Mouse (Mus musculus): ENCODE measurements around the gene Ccdc117.
"Not testable (repeated sequence)": the region's sequence is repeated elsewhere in the genome, so short reads cannot be mapped to it uniquely, and the experiment has no call there.

The Ccdc117 gene

GRCm38 (mm10) chr11:5530172-5530571 is 11.8 kb downstream of the Ccdc117 start:
- no peak for DNase-seq

- DNase-seq: no peak
Observed at GRCm38 (mm10) chr11:5528841-5529240, 13.1 kb downstream of the Ccdc117 start.

- no peak for DNase-seq
Observed at GRCm38 (mm10) chr11:5527865-5528523, 14.0 kb downstream of the Ccdc117 start.

GRCm38 (mm10) chr11:5526573-5527439 is 15.2 kb downstream of the Ccdc117 start:
- DNase-seq: no peak

GRCm38 (mm10) chr11:5525418-5525817 is 16.6 kb downstream of the Ccdc117 start:
- DNase-seq: no peak

- no peak for DNase-seq
Observed at GRCm38 (mm10) chr11:5522798-5523415, 19.1 kb downstream of the Ccdc117 start.

- peak; percentile 79 for DNase-seq
Observed at GRCm38 (mm10) chr11:5521516-5522291, 20.3 kb downstream of the Ccdc117 start.

GRCm38 (mm10) chr11:5521266-5521515 is 20.8 kb downstream of the Ccdc117 start:
- no peak for DNase-seq

- peak; percentile 98 for DNase-seq
Observed at GRCm38 (mm10) chr11:5520412-5521265, 21.3 kb downstream of the Ccdc117 start, which contains the start of gene Xbp1. TSS of gene Xbp1 (plus strand) at chr11:5520659.

- no peak for DNase-seq
Observed at GRCm38 (mm10) chr11:5519681-5520080, 22.3 kb downstream of the Ccdc117 start.

GRCm38 (mm10) chr11:5517346-5517745 is 24.6 kb downstream of the Ccdc117 start:
- no peak for DNase-seq

- DNase-seq: no peak
Observed at GRCm38 (mm10) chr11:5516617-5517016, 25.4 kb downstream of the Ccdc117 start.

GRCm38 (mm10) chr11:5516151-5516550 is 25.8 kb downstream of the Ccdc117 start:
- DNase-seq: no peak

GRCm38 (mm10) chr11:5515655-5516054 is 26.3 kb downstream of the Ccdc117 start:
- DNase-seq: no peak

- no peak for DNase-seq
Observed at GRCm38 (mm10) chr11:5515196-5515595, 26.8 kb downstream of the Ccdc117 start.

- no peak for DNase-seq
Observed at GRCm38 (mm10) chr11:5514091-5514490, 27.9 kb downstream of the Ccdc117 start.

- DNase-seq: no peak
Observed at GRCm38 (mm10) chr11:5512961-5513360, 29.0 kb downstream of the Ccdc117 start.

GRCm38 (mm10) chr11:5512099-5512725 is 29.8 kb downstream of the Ccdc117 start:
- no peak for DNase-seq

GRCm38 (mm10) chr11:5510686-5511085 is 31.3 kb downstream of the Ccdc117 start:
- DNase-seq: not testable (repeated sequence)

- DNase-seq: no peak
Observed at GRCm38 (mm10) chr11:5510099-5510391, 31.9 kb downstream of the Ccdc117 start.

- DNase-seq: no peak
Observed at GRCm38 (mm10) chr11:5509215-5510098, 32.5 kb downstream of the Ccdc117 start.

All from right cerebral cortex, postnatal 25 days (tissue).